Mouse (Mus musculus) stomach, postnatal 0 days (tissue): ENCODE measurements around the gene Hnmt.
"Not testable (repeated sequence)": the region's sequence is repeated elsewhere in the genome, so short reads cannot be mapped to it uniquely, and the experiment has no call there.

Experiments used
- CTCF ChIP-seq: IDR thresholded peaks from 2 replicates; pipeline ENCODE4 v1.5.1; 2016; ENCODE audit warnings: antibody characterized with exemption, low read depth, mild to moderate bottlenecking, moderate library complexity
- EP300 ChIP-seq: optimal IDR thresholded peaks from 2 replicates; pipeline ENCODE3; 2016; ENCODE audit warnings: antibody characterized with exemption

GRCm38 (mm10) chr2:23960659-23961274 is 88.4 kb downstream of the Hnmt start:
- not testable (repeated sequence) for TF ChIP-seq CTCF, EP300
